Mouse (Mus musculus) midbrain, embryonic 13.5 days (tissue): ENCODE measurements around the gene Adam1b. TPM values are rescaled to one million over a fixed set of nuclear protein-coding genes. Genes with fewer than 3 reads are reported as not detected.
"Not testable (repeated sequence)": the region's sequence is repeated elsewhere in the genome, so short reads cannot be mapped to it uniquely, and the experiment has no call there.

Experiments used
- ATAC-seq: fragments of 200-750 bp; cut with Nextera tagmentation; 2 replicates; pipeline ENCODE4 v1.8.0; 2017; ENCODE audit warnings: mild to moderate bottlenecking, moderate TSS enrichment, moderate library complexity
- H3K27ac ChIP-seq: fragments of 300-500 bp; sonication (generic); 2 replicates; pipeline ENCODE4 v1.5.1; 2015; ENCODE audit warnings: inconsistent platforms, mild to moderate bottlenecking, moderate library complexity
- H3K27me3 ChIP-seq: fragments of 300-500 bp; sonication (generic); 2 replicates; pipeline ENCODE4 v1.6.1; 2015; ENCODE audit warnings: mild to moderate bottlenecking, inconsistent platforms
- H3K36me3 ChIP-seq: fragments of 300-500 bp; sonication (generic); 2 replicates; pipeline ENCODE4 v1.6.1; 2015; ENCODE audit warnings: mild to moderate bottlenecking, inconsistent platforms
- H3K4me1 ChIP-seq: fragments of 300-500 bp; sonication (generic); replicated peaks from 2 replicates; pipeline ENCODE4 v1.6.1; 2015; ENCODE audit warnings: inconsistent platforms
- H3K4me2 ChIP-seq: fragments of 300-500 bp; sonication (generic); replicated peaks from 2 replicates; pipeline ENCODE4 v1.6.1; 2015; ENCODE audit warnings: moderate library complexity, mild to moderate bottlenecking, inconsistent platforms
- H3K4me3 ChIP-seq: fragments of 300-500 bp; sonication (generic); replicated peaks from 2 replicates; pipeline ENCODE4 v1.5.1; 2015; ENCODE audit warnings: mild to moderate bottlenecking, inconsistent platforms
- H3K9ac ChIP-seq: fragments of 300-500 bp; sonication (generic); replicated peaks from 2 replicates; pipeline ENCODE4 v1.6.1; 2015; ENCODE audit warnings: mild to moderate bottlenecking, inconsistent platforms
- H3K9me3 ChIP-seq: fragments of 300-500 bp; sonication (generic); 2 replicates; pipeline ENCODE4 v1.6.1; 2016; ENCODE audit warnings: mild to moderate bottlenecking, inconsistent platforms
- WGBS: fragments of 180-500 bp; shearing (Covaris S2); methylation state at CpG from one replicate; pipeline ENCODE4 v1.1.7; 2015; 5-methylcytosine and 5-hydroxymethylcytosine counted together
- polyA plus RNA-seq: library from polyadenylated mRNA; unstranded; fragments of >200 nt; fragmentation: Nextera tagmentation; extraction: Ambion mirVana; gene quantifications from 2 replicates; pipeline ENCODE4 v1.2.1, GENCODE M21; 2015

Gene Adam1b
- polyA plus RNA-seq, 1 experiment from 2014 or later = not detected

- Histone ChIP-seq H3K27me3 (no peaks in the 10 kb centered on the region), H3K9ac (no peak overlapping the region), H3K4me2 (no peak overlapping the region), H3K36me3 (peaks cover 72% of the 10 kb centered on the region), H3K9me3 (no peaks in the 10 kb centered on the region), H3K27ac (no peak overlapping the region), H3K4me1 (no peaks in the 10 kb centered on the region), H3K4me3 (no peak overlapping the region)
- ATAC-seq = no peak
- 95% methylated on average over 3 of the region's 3 CpGs for WGBS
Measured at GRCm38 (mm10) chr5:121535116-121535515, 31.9 kb upstream of the Adam1b start.

DNA sequence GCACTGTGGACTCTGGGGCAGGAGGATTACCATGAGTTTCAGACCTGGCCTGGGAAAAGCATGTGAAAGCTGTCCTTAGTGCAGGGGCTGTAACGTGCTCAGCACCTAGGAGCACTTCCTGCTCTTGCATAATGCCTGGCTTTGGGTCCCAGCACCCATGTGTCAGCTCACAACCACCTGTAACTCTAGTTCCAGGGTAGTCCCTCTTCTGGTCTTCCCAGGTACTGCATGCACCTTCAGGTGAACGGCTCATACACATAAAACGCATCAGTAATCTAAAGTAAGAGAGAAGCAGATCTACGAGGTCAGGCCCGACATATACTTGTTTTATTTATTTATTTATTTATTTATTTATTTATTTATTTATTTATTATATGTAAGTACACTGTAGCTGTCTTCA lies 31.3 kb upstream of the Adam1b start:
- no peak for ATAC-seq
- Histone ChIP-seq H3K27ac (no peak overlapping the region), H3K9ac (no peak overlapping the region), H3K4me3 (no peak overlapping the region), H3K36me3 (peaks cover 78% of the 10 kb centered on the region), H3K27me3 (no peaks in the 10 kb centered on the region), H3K9me3 (no peaks in the 10 kb centered on the region), H3K4me2 (no peak overlapping the region), H3K4me1 (no peaks in the 10 kb centered on the region)
- WGBS = 95% methylated on average over 5 of the region's 5 CpGs

GRCm38 (mm10) chr5:121526961-121527360 lies 23.7 kb upstream of the Adam1b start:
- Histone ChIP-seq H3K36me3 (peaks cover 79% of the 10 kb centered on the region), H3K4me1 (no peaks in the 10 kb centered on the region), H3K27me3 (no peaks in the 10 kb centered on the region), H3K9ac (no peak overlapping the region), H3K9me3 (no peaks in the 10 kb centered on the region), H3K27ac (no peak overlapping the region), H3K4me2 (no peak overlapping the region), H3K4me3 (no peak overlapping the region)
- no peak for ATAC-seq
- WGBS = 86% methylated on average over 8 of the region's 8 CpGs

DNA sequence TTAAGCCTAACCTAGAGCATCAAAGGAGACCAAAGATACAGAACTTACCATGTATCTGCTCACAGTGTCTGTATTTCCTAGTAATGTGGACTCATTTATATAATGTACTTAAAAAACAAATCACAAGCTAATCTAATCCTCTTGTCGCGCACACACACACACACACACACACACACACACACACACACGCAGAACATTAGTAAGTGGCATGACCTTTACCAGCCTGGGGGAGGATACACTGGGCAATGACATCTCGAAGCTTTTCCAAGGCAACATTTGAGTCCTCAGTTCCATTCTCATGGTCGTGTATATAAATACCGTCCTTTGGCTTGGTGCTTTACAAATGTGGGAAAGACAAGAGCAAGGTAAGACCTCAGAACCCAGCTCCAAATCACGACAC lies 23.3 kb upstream of the Adam1b start:
- H3K9ac ChIP-seq = no peak overlapping the region
- H3K4me3 ChIP-seq = no peak overlapping the region
- no peak for ATAC-seq
- H3K27ac ChIP-seq = no peak overlapping the region
- H3K4me1 ChIP-seq = no peaks in the 10 kb centered on the region
- no peaks in the 10 kb centered on the region for H3K9me3 ChIP-seq
- H3K4me2 ChIP-seq = no peak overlapping the region
- H3K36me3 ChIP-seq = peaks cover 80% of the 10 kb centered on the region
- no peaks in the 10 kb centered on the region for H3K27me3 ChIP-seq
- WGBS = 88% methylated on average over 7 of the region's 7 CpGs

GRCm38 (mm10) chr5:121525774-121526450 lies 22.7 kb upstream of the Adam1b start:
- no peak overlapping the region for H3K27ac ChIP-seq
- no peaks in the 10 kb centered on the region for H3K4me1 ChIP-seq
- ATAC-seq = no peak
- no peaks in the 10 kb centered on the region for H3K27me3 ChIP-seq
- WGBS = 85% methylated on average over 14 of the region's 14 CpGs
- H3K9ac ChIP-seq = no peak overlapping the region
- peaks cover 80% of the 10 kb centered on the region for H3K36me3 ChIP-seq
- no peaks in the 10 kb centered on the region for H3K9me3 ChIP-seq
- no peak overlapping the region for H3K4me2 ChIP-seq
- no peak overlapping the region for H3K4me3 ChIP-seq

DNA sequence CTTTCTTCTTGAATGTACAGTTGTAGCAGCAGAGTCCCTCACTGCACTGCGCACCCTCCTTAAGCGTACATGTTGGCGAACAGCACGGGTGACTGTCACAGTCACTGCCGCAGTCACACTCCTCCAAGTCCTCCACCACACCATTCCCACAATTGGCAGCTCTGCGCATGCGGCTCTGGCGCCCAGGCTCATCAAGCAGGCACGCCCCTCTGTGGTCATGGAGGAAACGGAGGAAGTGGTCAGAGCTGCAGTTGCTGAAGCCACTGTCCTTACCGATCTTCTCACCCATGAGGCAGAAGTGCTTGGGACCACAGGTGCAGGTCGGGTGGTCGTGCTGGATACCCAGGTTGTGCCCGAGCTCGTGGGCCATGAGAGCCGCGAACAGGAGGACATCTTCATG lies 16.5 kb upstream of the Adam1b start:
- H3K9ac ChIP-seq, H3K4me3 ChIP-seq, H3K9me3 ChIP-seq, H3K27me3 ChIP-seq, ATAC-seq, H3K4me1 ChIP-seq, H3K4me2 ChIP-seq, H3K27ac ChIP-seq: not testable (repeated sequence)
- peaks cover 48% of the 10 kb centered on the region for H3K36me3 ChIP-seq
- 95% methylated on average over 11 of the region's 17 CpGs for WGBS

- no peak overlapping the region for H3K4me3 ChIP-seq
- no peak overlapping the region for H3K9ac ChIP-seq
- H3K36me3 ChIP-seq = peaks cover 41% of the 10 kb centered on the region
- H3K27me3 ChIP-seq = no peaks in the 10 kb centered on the region
- WGBS = 96% methylated on average over 9 of the region's 9 CpGs
- ATAC-seq = no peak
- no peaks in the 10 kb centered on the region for H3K4me1 ChIP-seq
- no peak overlapping the region for H3K4me2 ChIP-seq
- H3K9me3 ChIP-seq = no peaks in the 10 kb centered on the region
- no peak overlapping the region for H3K27ac ChIP-seq
Measured at GRCm38 (mm10) chr5:121518983-121519382, 15.7 kb upstream of the Adam1b start.

DNA sequence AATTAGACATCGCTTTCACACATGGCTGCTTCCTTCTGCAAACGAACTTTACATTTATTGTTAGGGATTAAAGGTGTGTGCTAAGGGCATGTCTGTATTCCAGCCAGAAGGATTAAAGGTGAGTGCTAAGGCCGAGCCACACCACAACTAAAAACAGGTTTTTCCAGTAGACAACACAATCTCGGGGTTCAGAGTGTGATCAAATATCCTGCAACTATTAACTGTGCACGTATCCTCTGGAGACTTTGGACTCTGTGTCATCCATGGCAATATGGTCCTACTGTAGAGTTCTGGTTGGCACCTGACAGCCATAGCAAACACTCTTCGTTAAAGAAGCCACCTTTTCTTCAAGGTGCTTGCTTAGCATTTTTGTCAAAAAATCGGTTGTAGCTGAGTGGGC lies 6.8 kb upstream of the Adam1b start:
- no peaks in the 10 kb centered on the region for H3K36me3 ChIP-seq
- H3K9me3 ChIP-seq = no peaks in the 10 kb centered on the region
- H3K4me3 ChIP-seq = no peak overlapping the region
- H3K4me1 ChIP-seq = no peaks in the 10 kb centered on the region
- no peak overlapping the region for H3K9ac ChIP-seq
- ATAC-seq = no peak
- H3K27me3 ChIP-seq = no peaks in the 10 kb centered on the region
- H3K27ac ChIP-seq = no peak overlapping the region
- WGBS = 85% methylated on average over 7 of the region's 7 CpGs
- no peak overlapping the region for H3K4me2 ChIP-seq

DNA sequence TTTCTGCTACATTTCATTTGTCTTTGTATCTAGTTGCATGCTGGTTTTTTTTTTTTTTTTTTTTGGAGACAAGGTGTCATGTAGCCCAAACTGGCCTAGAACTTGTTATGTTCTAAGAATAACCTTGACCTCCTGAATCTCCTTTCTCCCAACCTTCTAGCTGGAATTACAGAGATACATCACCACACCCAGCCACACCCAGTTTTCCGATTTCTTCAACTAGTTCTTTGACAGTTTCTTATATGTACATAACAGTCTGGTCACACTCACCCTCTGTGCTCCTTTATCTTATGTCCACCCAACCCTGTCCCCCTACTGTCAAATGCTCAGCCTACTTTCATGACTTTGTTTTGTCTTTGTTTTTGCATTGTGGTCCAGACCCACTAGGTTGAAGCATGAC lies 3.6 kb upstream of the Adam1b start:
- Histone ChIP-seq H3K4me3 (no peak overlapping the region), H3K4me2 (no peak overlapping the region), H3K27me3 (no peaks in the 10 kb centered on the region), H3K27ac (no peak overlapping the region), H3K9ac (no peak overlapping the region), H3K9me3 (no peaks in the 10 kb centered on the region), H3K4me1 (no peaks in the 10 kb centered on the region), H3K36me3 (no peaks in the 10 kb centered on the region)
- 88% methylated on average over 1 of the region's 1 CpGs for WGBS
- ATAC-seq = no peak

DNA sequence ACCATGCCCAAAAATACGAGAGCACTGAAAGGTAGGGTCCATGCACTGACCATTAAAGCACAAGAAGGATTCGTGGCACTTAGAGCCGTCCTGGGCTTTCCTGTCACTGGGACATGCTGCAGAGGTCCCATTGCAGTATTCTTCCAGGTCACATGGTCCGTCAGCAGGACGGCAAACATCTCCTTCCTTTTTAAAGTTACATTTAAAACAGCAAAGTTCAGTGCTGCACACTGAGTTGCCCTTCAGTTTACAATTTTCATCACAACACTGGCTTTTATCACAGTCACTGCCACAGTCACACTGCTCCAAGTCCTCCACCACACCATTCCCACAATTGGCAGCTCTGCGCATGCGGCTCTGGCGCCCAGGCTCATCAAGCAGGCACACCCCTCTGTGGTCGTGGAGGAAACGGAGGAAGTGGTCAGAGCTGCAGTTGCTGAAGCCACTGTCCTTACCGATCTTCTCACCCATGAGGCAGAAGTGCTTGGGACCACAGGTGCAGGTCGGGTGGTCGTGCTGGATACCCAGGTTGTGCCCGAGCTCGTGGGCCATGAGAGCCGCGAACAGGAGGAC lies 1.7 kb downstream of the Adam1b start:
- not testable (repeated sequence) for ATAC-seq, H3K36me3 ChIP-seq, H3K4me2 ChIP-seq, H3K9me3 ChIP-seq, H3K27ac ChIP-seq, H3K4me1 ChIP-seq, H3K27me3 ChIP-seq, H3K4me3 ChIP-seq, H3K9ac ChIP-seq
- 79% methylated on average over 11 of the region's 17 CpGs for WGBS

GRCm38 (mm10) chr5:121500719-121501118 lies 2.5 kb downstream of the Adam1b start:
- no peak overlapping the region for H3K4me2 ChIP-seq
- no peak overlapping the region for H3K27ac ChIP-seq
- ATAC-seq = no peak
- no peak overlapping the region for H3K4me3 ChIP-seq
- H3K9ac ChIP-seq = no peak overlapping the region
- 76% methylated on average over 7 of the region's 7 CpGs for WGBS
- H3K4me1 ChIP-seq = no peaks in the 10 kb centered on the region
- H3K36me3 ChIP-seq = no peaks in the 10 kb centered on the region
- no peaks in the 10 kb centered on the region for H3K27me3 ChIP-seq
- no peaks in the 10 kb centered on the region for H3K9me3 ChIP-seq

DNA sequence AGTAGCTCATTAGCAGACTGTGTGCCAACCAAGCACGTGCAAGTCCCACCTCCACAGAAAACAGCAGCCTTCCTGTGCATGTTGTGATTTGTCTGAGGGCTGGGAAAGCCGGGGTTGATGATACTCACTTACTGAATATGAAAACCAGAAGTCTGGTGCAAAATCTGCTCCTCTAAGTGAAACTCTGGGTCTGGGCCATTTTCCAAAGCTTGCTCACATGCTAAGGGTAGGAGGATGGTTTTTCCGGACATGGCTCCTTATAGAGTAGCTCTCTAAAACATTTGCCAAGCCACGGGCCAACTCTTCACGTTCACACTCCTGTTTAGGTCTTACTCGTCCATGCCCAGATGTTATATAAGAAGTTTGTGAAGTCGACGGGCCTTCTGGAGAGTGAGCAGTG lies 9.9 kb downstream of the Adam1b start:
- Histone ChIP-seq H3K27ac (no peak overlapping the region), H3K9ac (no peak overlapping the region), H3K36me3 (no peaks in the 10 kb centered on the region), H3K9me3 (no peaks in the 10 kb centered on the region), H3K4me1 (no peaks in the 10 kb centered on the region), H3K4me3 (no peak overlapping the region), H3K27me3 (no peaks in the 10 kb centered on the region), H3K4me2 (no peak overlapping the region)
- WGBS = 81% methylated on average over 8 of the region's 8 CpGs
- ATAC-seq = no peak

DNA sequence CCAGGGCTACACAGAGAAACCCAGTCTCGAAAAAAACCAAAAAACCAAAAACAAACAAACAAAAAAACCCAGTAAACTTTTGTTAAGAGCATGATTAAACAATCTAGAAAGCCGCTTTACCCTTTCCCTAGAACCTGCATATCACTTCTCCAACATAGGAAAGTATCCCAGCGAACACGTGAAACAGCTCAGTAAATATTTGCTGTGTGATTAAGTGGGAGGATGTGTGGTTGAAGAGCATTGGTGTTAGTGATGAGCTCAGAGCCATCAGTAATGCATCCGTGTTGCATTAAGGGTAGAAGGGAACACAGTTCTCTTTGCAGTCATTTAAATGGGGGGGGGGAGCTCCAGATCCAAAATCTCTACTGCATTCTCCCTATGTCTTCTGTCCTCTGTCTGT lies 18.4 kb downstream of the Adam1b start:
- Histone ChIP-seq H3K27me3 (no peaks in the 10 kb centered on the region), H3K9ac (no peak overlapping the region), H3K36me3 (no peaks in the 10 kb centered on the region), H3K9me3 (no peaks in the 10 kb centered on the region), H3K27ac (no peak overlapping the region), H3K4me2 (no peak overlapping the region), H3K4me3 (no peak overlapping the region), H3K4me1 (no peaks in the 10 kb centered on the region)
- no peak for ATAC-seq
- WGBS = 83% methylated on average over 5 of the region's 5 CpGs
